Mouse (Mus musculus): ENCODE data around the gene Por.

Por gene

DNA sequence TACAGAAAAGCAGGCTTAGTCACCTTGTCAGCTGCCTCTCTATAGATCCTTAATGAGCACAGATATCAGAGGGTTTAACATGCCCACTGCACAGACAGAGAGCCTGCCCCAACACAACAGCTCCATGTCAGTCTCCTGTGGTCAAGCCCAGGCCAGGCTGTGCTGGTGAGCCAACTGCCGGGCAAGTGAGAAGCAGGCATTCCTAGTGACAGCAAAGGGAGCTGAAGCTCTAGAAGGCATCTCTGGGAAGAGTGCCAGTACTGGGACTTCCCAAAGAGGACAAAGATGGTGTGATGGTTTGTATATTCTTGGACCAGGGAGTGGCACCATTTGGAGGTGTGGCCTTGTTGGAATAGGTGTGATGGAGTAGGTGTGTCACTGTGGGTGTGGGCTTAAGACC, 81.2 kb downstream of the Por start:
- intact Hi-C loops (cut with DNase I), result no loop called here

DNA sequence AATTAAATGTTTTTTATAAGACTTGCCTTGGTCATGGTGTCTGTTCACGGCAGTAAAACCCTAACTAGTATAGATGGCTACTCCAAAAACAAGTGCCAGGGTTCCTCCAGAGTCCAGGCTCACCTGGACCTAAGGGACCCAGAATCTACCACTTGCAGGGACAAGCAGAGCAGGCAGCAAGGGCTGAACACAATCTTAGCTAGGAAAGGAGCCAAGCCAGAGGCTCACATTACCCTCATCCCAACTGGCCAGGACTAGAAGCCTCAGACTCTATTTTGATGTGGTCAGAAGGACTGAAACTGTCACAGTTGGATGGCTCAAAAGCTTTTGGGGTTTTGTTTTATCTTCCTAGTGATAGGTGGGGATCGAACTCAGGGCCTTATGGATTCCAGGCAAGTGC, 81.8 kb downstream of the Por start:
- intact Hi-C loops (cut with DNase I), result no loop called here

DNA sequence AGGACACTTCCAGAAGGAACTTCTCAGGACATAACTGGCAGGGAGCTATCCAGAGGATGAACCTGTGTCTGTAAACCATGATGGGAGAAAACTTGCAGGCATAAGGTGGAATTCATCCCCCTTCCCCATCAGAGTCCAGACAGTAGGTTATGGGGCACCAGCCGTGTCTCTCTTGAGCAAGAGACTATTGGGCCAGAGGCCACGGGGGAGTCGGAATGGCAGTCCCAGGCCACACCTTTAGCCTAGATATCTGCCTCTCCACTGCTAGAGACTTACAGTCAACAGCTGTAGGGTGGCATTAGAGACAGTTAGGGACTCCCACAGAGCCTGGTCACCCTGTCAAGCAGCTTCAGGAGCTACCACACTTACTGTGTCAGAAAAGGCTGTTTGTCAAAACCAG, 92.0 kb downstream of the Por start:
- intact Hi-C loops (cut with DNase I), result loop anchor here (5.0 kb wide), 1 partner anchor 210 kb away; no protein-coding TSS in a partner anchor

DNA sequence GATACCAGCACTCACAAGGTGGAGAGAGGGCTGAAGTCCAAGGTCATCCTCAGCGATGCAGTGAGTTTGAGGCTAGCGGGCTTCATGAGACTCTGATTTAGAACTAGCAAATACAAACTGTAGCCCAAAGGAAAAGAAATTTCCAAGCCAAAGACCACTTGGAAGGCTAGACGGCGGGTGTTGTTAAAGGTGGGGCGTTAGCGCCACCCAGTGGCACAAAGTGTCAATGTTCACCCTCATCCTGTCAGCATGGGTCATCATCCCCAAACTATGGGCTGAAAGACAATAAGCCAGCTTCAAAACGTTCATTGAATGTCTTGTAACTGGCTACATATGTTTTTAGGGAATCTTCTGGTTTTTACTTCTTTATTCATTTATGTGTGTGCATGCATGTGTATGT, 93.7 kb downstream of the Por start:
- intact Hi-C loops (cut with DNase I), result loop anchor here (1.0 to 5.0 kb wide), 2 partner anchors 147 to 211 kb away; no protein-coding TSS in a partner anchor

DNA sequence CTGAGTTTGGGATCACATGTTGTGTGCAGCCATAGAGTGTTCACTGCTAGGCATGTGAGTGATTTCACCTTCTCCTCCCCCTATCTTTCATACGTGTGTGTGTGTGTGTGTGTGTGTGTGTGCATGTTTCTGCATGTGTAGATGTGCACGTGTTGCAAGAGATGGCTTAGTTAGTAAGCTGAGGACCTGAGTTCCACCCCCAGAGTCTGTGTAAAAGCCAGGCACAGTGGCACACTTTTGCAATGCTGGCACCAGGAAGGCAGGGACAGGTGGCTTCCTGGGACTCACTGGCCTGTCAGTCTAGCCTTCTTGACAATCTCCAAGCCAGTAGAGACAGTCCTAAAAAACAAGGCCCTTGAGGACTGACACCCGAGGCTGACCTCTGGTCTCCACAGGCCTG, 95.1 kb downstream of the Por start:
- intact Hi-C loops (cut with DNase I), result loop anchor here (5.0 kb wide), 1 partner anchor 213 kb away; no protein-coding TSS in a partner anchor

DNA sequence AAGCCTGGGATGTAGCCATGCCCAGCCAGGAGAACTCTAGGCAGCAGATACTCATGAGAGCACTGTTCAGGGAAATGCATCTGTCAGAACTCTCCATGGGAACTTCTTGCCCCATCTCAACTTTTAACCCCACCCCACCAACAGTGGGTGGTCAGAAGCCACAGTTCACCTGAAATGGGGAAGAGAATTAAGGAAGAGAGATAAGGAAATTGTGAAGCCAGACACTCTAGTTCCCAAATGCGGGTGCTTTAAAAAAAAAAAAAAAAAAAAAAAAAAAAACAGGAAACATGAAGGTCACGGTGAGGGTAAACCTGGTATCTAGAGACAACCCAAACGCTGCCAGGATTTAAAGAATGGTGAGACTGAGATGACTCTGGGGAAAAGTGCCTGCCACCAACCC, 102.7 kb downstream of the Por start:
- intact Hi-C loops (cut with DNase I), result no loop called here

DNA sequence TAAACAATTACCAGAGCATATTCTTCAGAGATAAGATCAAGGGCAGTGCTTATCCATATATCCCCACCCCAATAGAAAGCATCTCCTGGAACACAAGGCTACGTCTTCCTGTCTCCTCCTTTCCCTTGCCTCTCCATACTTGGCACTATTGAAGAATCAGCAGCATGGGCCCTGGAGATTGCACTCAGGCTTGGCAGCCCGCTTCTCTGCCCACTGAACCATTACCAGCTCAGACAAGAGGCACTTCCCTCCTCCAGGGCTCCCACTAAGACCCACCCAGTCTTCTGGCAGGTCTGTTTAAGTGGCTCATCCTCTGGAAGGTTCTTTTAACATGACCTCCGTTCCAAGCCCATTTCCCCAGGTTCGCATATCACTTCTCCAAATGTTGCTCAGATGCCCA, 106.7 kb downstream of the Por start:
- intact Hi-C loops (cut with DNase I), result no loop called here

DNA sequence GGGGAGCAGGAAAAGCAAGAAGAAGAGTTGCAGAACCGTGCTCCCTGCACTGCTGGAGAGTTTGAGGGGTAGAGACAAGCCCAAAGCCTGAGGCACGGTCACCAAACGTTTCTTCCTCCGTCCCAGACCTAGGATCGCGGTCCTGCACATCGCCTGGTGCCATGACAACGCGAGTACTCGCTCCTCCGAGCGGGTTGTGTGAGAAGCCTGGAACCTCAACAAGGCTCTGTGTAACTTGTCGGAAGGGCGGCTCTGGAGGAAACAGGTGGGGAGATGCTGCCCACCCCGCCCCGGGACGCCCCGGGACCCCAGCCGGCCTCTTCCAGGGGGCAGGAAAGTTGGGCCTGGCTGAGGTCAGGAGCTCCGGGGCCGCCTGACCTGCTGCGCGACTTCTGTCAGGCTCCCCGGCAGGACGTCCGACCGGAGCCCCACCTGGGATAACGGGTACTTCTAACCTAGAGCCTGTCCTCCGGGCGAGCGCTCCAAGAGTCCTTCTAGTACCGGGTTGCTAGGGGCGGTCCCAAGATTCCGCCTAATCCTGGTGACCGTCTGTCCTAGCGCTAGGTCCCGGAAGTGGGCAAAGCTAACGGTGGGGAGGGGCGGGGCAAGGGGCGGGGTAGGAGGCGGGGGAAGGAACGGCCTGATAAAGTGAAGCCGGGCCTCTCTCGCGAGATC, 108.1 kb downstream of the Por start, which contains the start of gene Styxl1:
Gene Styxl1, minus strand, starts transcription at position 590 of the 675 bp plus-strand sequence.
- intact Hi-C loops (cut with DNase I), result no loop called here

DNA sequence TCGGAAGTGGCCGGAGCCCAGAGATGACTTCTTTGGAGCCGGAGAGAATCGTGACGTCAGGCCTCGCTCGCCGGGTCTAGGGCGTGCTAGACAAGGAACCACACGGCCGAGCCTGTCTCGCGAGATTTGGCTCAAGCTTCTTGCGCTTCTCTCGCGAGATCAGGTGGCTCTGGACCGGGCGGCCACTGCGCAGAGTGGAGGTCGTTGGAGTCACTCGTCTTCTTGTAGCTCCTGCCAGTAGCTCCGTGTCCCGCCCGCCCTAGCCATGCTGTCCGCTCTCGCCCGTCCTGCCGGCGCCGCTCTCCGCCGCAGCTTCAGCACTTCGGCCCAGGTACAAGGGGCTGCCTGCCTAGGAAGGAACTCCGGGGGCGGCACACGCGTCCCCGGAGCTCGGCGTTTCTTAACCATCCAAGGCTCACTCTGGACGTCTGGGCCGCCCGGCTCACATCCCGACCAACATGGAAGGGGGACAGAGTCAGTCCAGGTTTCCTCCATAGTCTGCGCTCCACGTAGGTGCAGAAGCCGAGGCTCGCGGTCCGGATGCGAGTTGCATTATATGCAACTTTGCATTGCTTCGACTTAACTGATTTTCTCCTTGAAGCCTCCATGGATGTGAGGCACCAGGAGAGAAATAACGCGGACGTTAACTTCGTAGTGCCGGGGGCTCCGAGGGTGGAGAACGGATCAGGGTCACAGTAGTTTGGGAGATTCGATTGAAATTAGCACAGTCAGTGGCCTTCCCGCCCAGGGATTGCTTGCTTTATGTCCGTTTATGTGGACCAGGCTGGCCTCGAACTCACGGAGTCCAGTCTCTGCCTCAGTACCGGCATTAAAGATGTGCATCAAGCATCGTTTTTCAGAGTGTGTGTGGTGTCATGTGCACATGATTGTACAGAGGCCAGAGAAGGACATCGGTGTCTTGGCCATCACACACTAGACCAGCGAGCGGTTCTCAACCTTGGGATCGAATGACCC, 108.9 kb downstream of the Por start, which contains the start of gene Mdh2:
Gene Mdh2, plus strand, starts transcription at position 10 of the 975 bp plus-strand sequence.
- intact Hi-C loops (cut with DNase I), result no loop called here

DNA sequence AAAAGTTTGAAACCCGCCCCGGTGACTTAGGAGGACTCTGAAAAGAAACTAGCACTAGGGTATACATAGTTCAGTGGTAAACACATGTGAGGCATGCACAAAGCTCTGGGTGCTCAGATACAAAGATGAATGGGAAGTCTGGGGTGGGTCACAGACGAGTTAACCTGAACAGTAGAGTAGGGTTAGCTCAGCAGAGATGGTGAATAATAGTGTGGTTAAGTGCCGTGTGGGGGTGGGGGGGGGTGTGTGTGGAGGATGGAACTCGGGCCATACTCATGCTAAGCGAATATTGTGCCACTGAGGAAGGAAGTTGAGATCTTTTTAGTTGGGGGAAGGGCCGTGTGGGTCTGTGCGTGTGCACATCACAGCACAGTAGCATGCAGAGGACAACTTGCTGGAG, 110.5 kb downstream of the Por start:
- intact Hi-C loops (cut with DNase I), result loop anchor here (10.0 kb wide), 1 partner anchor 386 kb away; the partner anchor contains the start of gene Pom121

DNA sequence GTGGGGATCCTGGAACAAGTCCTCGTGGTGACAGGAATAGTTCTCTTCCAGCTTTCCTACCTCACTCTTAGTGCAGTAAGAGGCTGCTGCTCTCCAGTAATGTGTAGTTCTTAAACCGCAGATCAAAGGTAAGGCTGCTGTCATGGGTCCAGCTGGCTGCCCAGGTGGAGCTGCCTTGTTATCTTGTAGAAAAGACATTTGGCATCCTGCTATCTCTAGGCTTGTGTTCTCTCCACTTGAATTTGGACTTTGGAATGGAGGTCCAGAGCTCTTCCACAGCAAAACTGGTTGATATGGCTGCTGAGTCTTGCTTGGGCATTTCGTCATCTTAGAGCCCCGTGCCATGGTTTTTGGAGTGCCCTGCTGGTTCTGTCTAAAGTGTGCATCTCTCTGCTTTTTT, 113.1 kb downstream of the Por start:
- intact Hi-C loops (cut with DNase I), result loop anchor here (10.0 kb wide), 1 partner anchor 388 kb away; the partner anchor contains the start of gene Pom121

Small RNA genes lying within 50 kb of the gene (microRNA-seq; reads per million reads assigned to microRNA genes)
- gene Mir7034, result 0.12 to 0.23 reads per million in 2 experiments
